Mouse (Mus musculus): ENCODE measurements around the gene Pgk1. TPM values are rescaled to one million over a fixed set of nuclear protein-coding genes. Genes with fewer than 3 reads are reported as not detected.

The Pgk1 gene
- polyA plus RNA-seq, 1 experiment from 2014 or later: 413 TPM

Other genes with a start within 250 kb of the Pgk1 start
- 47.1 and 55.7 TPM in 2 replicates for gene Magt1, start 175.2 kb upstream of the Pgk1 start, polyA plus RNA-seq (2014; fragmentation: Nextera tagmentation; extraction: Ambion mirVana)
- 291 and 309 TPM in 2 replicates for gene Cox7b, start 171.4 kb upstream of the Pgk1 start, polyA plus RNA-seq (2014; fragmentation: Nextera tagmentation; extraction: Ambion mirVana)
- gene Atp7a, start 159.8 kb upstream of the Pgk1 start, polyA plus RNA-seq (2014; fragmentation: Nextera tagmentation; extraction: Ambion mirVana): 25.3 and 28.0 TPM in 2 replicates
- 0.35 and 0.51 TPM in 2 replicates for gene Tlr13, start 43.9 kb upstream of the Pgk1 start, polyA plus RNA-seq (2014; fragmentation: Nextera tagmentation; extraction: Ambion mirVana)
- 13.9 and 18.6 TPM in 2 replicates for gene Taf9b, start 34.1 kb downstream of the Pgk1 start, polyA plus RNA-seq (2014; fragmentation: Nextera tagmentation; extraction: Ambion mirVana)
- not detected in 2 replicates for gene Fnd3c2, start 68.3 kb downstream of the Pgk1 start, polyA plus RNA-seq (2014; fragmentation: Nextera tagmentation; extraction: Ambion mirVana)

All from hindbrain, embryonic 11.5 days (tissue).